Mouse (Mus musculus) lung, postnatal 10 days (tissue): ENCODE data around the gene Tmem139.

ENCODE experiments used
- DNase-seq: peaks from one replicate; pipeline ENCODE4 v3.0.0; 2021

The Tmem139 gene

DNA sequence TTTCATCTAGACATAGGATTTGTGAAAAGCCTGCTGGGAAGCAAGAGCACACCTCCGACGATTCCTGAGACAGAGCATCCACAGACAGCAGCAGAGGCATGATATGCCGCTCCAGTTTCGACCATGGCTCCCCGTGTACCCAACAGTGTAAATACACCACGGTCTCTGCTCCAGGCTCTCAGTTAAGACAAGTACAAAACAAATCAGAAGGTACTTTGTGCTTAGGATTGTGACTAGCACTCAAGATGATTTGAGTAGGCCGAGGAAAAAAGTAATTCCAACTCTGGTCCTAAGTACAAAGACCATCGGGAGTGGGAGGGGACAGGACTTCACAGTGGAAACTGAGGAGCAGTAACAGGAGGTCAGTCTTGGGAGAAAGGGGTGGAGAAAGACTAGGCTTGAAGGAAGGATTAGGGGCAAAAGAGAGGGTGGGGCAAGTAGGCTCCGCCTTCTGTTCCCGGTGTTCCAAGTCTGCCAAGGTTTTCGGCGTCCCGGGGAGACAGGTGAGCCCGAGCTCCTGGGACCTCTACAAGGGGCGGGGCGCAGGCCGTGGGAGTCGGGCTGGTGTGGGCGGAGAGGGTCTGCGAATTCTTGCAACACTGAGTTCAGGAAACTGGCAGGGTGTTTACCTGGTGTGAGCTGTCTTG lies at the start of gene Tmem139:
Tmem139 (plus strand) TSS at position 447 of the 647 bp plus-strand sequence.
- DNase-seq, result peak; percentile 78

DNA sequence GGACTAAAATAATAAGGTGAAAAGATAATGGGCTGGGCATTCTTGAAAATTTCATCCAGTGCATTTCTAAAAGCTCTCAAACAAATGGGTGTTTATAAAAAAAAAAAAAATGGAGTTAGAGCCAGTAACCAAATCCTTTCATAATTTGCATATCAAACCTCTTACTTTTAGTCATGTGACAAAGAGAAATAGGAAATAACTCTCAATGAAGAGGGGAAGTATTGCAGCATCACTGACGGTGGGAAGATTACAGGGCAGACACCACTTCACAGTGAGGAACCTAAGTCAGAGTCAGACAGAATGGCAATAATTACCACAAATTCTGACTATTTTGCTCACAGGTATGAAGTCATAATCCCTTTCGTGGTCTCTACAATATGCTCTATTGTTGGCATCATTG lies 46.7 kb upstream of the Tmem139 start, which contains the start of gene Tas2r144:
Tas2r144 (plus strand) TSS at position 301 of the 400 bp plus-strand sequence.
- DNase-seq, result no peak

DNA sequence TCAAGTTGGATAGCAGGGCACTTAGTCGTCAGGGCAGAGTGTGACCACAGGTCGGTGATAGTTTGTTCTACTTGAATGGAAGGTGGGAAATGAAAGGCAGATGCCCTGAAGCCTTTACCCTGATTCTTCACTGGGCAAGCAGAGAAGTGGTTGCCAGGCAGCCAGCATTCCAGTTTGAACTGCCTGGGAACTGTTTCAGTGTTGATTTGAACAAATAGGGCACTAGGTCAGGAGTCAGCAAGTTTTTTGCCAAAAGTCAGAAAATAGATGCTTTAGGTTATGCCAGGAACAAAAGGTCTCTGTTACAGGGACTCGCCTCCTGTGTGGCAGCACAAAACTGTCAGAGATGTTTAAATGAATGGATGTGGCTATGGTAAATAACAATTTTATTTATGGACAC lies 39.5 kb upstream of the Tmem139 start:
- no peak for DNase-seq

DNA sequence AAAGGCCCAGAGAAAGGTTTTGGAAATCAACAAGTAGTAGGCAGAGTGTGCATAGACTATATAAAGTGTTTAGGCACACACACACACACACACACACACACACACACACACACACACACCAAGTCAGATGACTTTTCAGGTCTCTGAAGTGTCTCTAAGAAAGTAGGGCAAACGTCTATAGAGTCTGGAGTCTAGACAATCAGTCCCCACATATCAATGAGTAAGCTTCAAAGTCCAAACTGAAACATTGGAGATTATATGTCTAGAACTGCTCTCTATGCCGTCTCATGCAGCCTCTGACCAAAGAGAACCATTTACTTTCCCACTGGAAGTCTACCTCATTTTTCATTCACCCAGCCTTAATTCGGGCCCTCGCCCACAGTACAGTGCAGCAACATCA lies 36.7 kb upstream of the Tmem139 start:
- no peak for DNase-seq

DNA sequence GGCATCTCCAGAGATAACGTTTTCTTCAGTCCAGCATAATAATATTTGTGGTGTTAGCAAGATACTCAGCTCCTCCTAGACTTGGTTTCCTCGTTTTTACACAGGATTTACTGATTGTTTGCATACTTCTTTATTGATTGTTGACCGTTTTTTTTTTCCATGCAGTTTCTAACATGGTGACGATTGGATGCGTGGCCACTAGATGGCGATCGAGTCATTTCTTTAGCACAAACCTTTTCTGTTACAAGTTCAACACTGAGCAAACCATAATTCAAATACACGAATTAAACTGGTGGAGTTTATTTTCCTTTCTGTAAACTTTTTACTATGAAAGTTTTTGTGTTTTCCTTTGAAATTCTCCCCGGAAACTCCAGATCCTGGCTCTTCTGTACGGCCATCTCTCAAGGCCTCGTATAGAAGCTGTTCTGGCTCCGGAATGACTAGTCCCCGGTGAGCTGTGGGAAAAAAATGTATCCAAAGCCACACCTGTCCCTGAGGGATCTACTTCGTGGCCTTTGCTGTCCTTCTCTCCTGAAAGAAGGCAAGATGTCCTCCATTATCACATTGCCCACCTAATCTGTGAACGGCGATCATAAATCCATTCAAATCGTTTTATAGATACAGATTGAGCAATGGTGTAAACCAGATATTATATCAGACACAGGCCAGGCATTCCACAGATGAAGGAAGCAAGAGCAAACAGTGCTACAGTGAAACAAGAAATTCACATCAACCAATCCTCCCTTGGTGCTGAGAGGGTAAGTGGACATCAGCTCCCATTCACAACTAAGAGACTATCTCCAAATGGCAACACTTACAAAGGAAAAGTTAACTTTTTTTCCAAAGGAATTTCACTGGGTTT lies 34.3 kb upstream of the Tmem139 start:
- peak; percentile 76 for DNase-seq

DNA sequence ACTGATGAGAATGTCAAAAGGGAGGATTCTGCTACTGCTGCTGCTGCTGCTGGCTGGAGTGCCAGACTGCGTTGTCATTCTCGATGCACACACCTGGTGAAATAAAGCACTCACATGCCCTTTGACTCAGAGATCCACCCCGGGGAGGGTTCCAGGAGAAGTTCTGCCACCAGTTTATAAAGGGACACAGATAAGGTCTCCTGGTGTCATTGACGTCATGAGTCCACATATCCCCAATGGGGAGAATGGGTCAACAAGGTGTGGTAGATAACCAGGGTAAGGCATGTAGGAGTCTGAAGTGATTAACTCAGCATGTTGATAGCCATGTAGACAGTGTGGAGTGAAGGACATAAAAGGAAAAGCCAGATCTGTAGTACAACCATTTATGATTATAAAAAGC lies 32.2 kb upstream of the Tmem139 start:
- DNase-seq, result no peak

DNA sequence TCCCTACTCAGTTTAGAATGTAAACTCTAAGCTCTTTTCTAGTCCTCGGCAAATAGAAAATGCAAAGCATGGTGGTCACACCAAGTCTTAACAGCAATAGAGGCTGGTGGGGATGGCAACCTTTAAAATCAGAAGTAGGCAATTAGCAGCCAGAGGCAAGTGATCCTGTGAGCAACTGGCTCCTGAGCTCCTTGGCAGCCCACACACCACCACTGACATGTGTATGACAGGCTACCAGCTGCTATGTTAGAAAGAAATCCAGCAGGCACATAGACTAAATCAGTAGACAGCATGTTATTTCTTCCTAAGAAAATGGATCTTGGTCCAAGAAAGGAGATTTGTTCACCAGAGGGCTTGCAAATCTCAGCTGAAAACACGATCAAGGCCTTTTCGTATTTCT lies 30.6 kb upstream of the Tmem139 start:
- no peak for DNase-seq

DNA sequence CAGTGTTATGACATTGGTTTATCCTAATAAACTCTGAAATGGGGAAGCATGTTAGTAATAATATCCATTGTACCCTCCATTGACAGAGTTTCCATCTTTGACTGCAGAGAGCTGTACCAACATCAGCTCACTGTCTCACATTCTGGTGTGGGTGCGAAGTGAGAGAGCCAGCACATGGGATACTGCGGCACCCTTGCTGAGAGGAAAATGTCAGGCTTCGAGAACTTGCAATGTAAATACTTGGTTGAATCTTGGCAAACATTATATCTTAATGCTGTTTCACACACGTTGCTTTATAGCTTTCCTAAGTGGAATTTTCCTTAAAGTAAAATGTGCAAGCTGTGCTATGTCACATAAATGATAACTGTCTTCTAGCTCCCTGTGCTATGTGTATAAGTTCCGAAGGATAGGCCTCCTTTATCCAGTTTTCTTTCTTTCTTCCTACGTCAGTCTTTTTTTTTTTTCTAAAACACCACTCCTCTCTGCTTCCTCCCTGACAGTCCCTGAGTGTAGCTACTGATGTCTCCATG lies 24.4 kb upstream of the Tmem139 start:
- no peak for DNase-seq

DNA sequence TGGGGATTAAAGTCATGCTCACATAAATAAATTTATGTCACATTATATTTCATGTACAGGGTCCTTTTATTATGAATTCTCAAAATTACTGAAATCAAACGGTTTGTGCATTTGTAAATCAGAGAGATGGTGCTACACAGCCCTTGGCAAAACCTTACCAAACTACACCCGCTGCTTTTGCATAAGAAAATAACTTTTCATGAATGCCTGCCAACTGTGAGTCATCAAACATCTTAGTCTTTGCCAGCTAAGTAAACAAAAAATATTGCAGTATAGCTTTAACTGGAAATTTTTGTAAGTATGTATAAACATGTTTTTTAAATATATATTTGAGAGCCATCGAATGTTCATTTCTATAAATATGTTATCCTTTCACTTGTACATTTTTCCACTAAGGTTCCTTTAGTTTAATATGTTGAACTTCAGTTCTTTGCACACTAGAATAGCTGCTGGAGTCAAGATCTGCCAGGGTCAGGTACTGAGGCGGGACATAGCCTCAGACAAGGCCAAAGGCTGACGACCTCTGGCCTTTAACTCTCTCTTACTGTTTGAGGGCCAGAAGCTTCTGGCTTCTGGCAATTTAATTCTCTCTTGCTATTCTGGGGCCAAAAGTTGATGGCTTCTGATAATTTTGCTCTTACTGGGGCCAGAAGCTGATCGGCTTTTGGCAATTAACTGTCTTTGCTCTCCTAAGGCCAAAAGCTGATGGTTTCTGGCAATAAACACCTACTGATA lies 20.3 kb upstream of the Tmem139 start:
- peak; percentile 64 for DNase-seq

DNA sequence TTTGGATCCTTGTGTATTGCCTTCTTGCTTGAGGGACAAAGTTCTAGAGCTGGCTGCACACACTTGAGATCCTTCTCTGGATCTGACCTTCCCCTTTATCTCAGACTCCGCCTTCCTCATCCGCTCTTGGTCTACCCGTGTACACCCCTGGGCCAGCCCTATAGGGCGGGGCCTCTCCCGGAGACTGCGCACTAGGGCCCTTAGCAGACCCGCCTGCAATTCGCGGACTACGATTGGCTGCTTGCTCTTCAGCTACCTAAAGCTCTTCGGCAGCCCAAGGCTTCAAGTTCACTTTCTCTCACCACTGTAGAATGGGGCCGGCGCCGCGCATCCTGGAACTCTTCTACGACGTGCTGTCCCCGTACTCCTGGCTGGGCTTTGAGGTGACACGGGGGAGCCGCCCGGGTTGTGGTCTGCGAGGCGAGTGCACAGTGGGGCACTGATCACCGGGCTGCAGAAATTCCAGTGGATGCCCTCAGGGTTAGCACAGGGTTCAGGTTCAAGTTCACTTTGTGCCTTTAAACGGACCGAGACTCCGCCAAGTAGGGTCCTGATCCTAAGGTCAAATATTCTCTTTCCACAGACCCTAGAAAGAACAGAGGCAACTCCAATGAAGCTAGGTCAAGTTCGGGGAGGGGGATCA lies 15.9 kb upstream of the Tmem139 start, which contains the start of gene Gstk1:
Gstk1 (plus strand) TSS at position 225 of the 643 bp plus-strand sequence.
- peak; percentile 94 for DNase-seq

DNA sequence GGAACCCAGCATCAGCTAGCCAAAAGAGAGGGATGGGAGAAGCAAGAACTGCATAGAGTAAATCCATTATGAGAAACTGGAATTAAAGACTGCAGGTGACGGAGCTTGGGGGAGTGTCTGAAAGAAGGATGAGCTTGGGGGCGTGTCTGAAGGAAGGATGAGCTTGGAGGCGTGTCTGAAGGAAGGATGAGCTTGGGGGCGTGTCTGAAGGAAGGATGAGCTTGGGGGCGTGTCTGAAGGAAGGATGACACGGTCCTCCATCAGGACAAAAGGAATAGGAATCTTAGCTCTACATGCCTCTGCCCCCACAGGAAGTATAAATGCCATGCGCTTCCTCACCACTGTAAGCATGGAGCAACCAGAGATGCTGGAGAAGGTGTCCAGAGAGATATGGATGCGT lies 14.6 kb upstream of the Tmem139 start:
- DNase-seq, result peak; percentile 82

DNA sequence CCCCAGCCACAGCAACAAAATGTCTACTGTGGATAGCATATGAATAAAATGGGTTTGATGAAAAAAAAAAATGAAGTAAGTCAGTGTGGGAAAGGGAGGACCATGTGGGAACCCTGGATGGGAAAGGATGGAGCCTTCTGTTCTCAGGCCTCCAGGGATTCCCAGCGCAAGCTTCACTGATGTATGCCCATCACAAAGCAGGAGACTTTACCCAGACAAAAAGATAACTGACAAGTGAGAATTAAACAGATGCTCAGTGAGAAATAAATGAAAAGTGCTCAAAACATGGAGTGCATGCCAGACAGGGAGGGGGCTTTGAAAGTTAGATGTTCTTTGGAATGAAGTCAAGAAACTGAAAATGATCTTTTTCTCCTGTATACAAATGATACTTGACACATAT lies 13.8 kb upstream of the Tmem139 start:
- no peak for DNase-seq

DNA sequence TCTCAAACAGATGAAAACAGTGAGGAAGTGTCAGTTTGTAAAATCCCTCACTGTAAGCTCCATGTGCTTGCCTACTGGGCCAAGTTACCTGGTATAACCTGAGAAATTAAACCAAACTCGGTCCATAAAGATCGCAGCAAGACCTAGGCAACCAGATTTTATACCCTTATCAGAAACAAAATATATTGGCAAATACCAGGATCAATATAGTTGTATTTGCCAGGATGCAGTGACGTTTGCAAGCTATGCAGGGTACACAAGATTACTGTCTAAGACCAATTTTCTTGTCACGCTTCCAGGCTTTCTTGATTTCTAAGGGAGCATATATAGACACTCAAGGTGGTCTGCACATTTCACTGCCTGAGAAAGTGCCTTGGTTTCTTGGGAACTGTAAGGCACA lies 10.0 kb upstream of the Tmem139 start:
- no peak for DNase-seq

DNA sequence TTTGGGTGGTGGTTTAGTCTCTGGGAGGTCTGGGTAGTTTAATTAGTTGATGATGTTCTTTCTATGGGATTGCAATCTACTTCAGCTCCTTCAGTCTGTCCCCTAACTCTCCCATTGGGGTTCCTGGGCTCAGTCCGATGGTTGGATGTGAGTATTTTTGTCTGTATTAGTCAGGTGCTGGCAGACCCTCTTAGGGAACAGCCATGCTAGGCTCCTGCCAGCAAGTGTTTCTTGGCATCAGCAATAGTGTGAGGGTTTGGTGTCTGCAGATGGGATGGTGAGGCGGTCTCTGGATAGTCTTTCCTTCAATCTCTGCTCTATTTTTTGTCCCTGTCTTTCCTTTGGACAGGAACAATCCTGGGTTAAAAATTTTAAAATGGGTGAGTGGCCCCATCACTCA lies 8.7 kb upstream of the Tmem139 start:
- DNase-seq, result no peak

DNA sequence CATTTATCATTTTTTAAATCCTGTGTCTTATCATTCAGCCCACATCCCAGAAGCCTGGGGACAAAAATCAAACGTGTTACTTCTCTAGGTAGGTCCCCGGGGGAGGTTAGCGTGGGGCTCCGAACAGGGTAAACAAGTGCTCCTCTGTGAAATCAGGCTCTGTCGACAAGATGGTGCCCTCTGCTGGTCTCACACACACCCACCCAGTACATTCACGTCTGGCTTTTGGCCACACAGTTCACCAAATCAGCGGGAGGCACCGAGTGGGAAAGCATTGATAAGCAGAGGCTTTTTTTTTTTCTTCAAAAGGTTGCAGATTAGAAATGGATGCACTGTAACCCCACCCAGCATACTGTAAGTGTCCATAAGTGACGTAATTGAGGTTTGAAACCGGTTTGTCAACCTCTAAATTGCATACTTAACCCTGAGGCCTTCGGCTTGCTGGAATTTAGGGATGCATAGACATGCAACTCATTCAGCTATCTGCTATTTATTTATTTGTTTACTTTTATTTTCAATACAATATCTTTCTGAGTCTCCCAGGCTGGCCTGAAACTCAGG lies 4.4 kb upstream of the Tmem139 start:
- peak; percentile 78 for DNase-seq

DNA sequence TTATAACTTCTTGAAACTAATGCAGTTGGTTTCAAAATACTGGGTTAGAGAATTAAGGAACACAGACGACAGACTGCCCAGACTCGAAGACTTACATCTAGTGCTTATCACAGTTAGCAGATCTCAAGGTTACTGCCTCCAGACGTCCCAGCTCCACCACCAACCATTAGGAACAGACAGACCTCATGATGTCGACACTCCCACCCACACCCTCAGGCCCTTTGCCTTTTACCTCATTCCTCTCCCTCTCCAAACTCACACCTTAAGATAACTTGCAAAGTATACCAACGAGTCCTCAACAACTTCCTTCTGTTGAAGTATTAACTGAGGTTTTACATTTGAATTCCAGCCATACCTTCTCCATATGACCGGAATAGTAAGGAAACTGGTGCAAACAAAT lies 1.3 kb upstream of the Tmem139 start:
- peak; percentile 49 for DNase-seq

DNA sequence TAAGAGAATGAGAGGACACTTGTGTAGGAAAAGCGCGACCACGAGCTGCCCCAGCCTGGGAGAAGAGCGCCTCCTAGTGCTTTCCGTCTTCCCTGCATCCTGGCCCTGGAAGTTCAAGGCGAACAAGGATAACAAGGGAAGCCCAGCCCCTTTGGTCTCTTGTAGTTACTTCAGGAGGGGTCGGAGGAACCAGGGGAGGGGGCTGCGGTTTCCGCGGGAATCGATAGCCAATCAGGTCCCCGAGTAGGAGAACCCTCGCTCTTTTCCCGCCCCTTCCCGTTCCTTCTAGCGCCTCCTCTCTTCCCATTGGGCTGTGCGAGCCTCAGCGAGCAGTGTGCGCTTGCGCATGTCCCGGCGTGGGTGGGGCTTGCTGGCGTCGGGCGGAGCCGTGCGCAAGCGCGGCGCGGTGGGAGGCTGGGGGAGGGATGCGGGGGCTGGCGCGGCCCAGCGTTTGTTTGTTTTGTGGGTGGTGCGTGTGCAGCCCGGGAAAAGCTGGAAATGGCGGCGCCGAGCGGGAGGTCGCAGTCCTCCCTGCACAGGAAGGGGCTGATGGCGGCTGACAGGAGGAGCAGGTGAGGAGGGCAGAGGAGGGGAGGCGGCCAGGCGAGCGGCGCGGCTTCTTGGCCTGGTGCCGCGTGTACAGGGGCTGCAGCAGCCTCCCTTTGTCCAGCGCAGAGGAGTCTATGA lies 3.0 kb downstream of the Tmem139 start, which contains the start of gene Casp2:
Casp2 (plus strand) TSS at position 360 of the 687 bp plus-strand sequence.
- DNase-seq, result peak; percentile 99

DNA sequence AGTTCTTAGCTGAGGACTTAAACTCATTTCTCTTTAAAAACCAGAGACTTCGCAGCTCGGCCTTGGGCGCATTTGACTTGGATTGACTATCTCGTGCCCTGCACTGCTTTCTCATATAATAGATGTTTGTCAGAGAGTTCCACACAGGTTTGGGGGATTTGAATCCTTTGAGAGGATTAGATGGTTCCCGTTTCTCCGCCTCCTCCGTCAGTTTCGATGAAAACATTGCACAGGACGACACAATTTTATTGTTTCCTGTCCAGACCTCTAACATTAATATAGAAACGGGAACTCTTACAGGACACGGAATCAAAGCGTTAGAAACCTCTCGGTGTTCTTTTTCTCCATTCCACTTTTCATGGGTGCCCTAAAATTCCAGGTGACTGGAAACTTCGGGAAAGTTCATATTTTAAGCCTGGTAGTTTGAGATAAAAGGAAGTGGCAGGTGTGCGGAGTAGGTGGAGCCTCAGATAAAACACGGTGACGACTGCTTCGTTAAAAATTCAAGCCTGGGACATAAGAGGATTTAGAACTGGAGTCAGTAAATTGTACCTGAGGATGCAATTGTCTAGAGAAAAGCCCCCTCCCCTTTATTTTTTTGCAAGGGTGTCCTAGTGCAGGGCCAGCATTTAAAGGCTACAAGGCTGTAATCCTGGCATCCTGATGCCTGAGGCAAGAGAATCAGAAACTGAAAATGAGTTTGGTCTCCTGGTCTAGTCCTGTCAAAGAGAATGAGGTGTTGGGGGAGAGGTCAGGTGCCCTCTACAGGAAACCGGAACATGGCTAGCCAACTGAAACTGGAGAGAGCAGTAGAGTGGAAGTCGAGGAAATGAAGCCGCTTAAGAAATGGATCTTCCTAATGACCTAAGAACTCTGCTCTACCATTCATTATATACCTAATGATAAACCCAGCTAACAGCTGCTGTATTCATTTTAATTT lies 3.9 kb downstream of the Tmem139 start:
- DNase-seq, result peak; percentile 10

DNA sequence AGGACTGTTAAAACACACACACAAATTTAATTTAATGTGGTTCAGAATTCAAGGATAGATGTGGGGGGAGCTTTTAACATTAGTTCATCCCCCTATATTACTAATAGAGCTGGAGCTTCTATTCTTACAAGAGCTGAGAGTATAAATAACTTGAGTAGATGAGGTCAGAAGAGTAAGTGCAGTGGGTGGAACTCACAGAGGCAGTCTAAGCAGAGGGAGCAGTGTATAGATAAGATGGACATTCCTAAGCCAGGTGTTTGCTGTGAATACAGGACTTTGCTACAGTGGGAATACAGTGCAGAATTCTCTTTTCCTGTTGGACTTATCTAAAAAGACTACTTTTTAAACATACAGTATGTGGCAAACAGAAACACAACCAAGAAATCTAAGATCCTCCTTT lies 9.0 kb downstream of the Tmem139 start:
- DNase-seq, result no peak

DNA sequence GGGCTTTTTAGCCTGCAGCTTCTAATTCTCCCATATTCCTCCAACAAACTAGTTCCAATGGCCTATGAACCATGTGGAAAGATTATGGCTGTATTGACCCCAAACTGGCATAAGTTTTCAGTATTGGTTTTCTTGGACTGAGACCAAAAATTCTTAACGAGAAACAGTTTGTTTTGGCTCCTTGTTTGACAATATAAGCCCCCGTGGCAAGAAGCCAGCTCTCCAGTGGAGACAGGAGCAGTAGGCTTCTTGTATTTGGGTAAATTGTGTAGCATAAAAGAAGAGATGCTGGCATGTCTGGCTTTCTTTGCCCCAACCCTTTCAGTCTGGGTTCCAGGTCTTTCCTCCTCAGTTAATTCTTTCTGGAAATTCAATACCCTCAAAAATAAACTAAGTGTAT lies 14.4 kb downstream of the Tmem139 start:
- DNase-seq, result no peak
